Mouse (Mus musculus) limb, embryonic 15.5 days (tissue): Measurements from ENCODE around the gene Tmem252. TPM values are rescaled to one million over a fixed set of nuclear protein-coding genes. Genes with fewer than 3 reads are reported as not detected.
"Not testable (repeated sequence)": the region's sequence is repeated elsewhere in the genome, so short reads cannot be mapped to it uniquely, and the experiment has no call there.

Source experiments
- ATAC-seq: fragments of 200-750 bp; cut with Nextera tagmentation; 2 replicates; pipeline ENCODE4 v1.8.0; 2017; ENCODE audit warnings: low read depth, moderate TSS enrichment; ENCODE audit not compliant: insufficient number of reproducible peaks, low FRiP score, low TSS enrichment
- H3K27ac ChIP-seq: fragments of 300-500 bp; sonication (generic); 2 replicates; pipeline ENCODE4 v1.5.1; 2015; ENCODE audit warnings: moderate library complexity, mild to moderate bottlenecking, inconsistent platforms
- H3K27me3 ChIP-seq: fragments of 300-500 bp; sonication (generic); 2 replicates; pipeline ENCODE4 v1.6.1; 2015; ENCODE audit warnings: inconsistent platforms
- H3K36me3 ChIP-seq: fragments of 300-500 bp; sonication (generic); 2 replicates; pipeline ENCODE4 v1.6.1; 2015; ENCODE audit warnings: inconsistent platforms
- H3K4me1 ChIP-seq: fragments of 300-500 bp; sonication (generic); 2 replicates; pipeline ENCODE4 v1.6.1; 2015; ENCODE audit warnings: inconsistent platforms
- H3K4me2 ChIP-seq: fragments of 300-500 bp; sonication (generic); 2 replicates; pipeline ENCODE4 v1.6.1; 2015; ENCODE audit warnings: mild to moderate bottlenecking, inconsistent platforms
- H3K4me3 ChIP-seq: fragments of 300-500 bp; sonication (generic); 2 replicates; pipeline ENCODE4 v1.5.1; 2015; ENCODE audit warnings: mild to moderate bottlenecking, inconsistent platforms
- H3K9ac ChIP-seq: fragments of 300-500 bp; sonication (generic); 2 replicates; pipeline ENCODE4 v1.6.1; 2015; ENCODE audit warnings: inconsistent platforms
- H3K9me3 ChIP-seq: fragments of 300-500 bp; sonication (generic); 2 replicates; pipeline ENCODE4 v1.6.1; 2016; ENCODE audit warnings: inconsistent platforms
- WGBS: fragments of 180-500 bp; shearing (Covaris S2); methylation state at CpG from one replicate; pipeline ENCODE4 v1.1.7; 2015; 5-methylcytosine and 5-hydroxymethylcytosine counted together
- polyA plus RNA-seq: library from polyadenylated mRNA; unstranded; fragments of >200 nt; fragmentation: Nextera tagmentation; extraction: Ambion mirVana; gene quantifications from 2 replicates; pipeline ENCODE4 v1.2.1, GENCODE M21; 2015

Gene Tmem252
- polyA plus RNA-seq, 1 experiment from 2014 or later = 1.5 TPM

GRCm38 (mm10) chr19:24683016-24683720 lies 9.4 kb downstream of the Tmem252 start:
- Histone ChIP-seq H3K27ac (no peak overlapping the region), H3K9ac (no peak overlapping the region), H3K36me3 (no peaks in the 10 kb centered on the region), H3K27me3 (no peaks in the 10 kb centered on the region), H3K4me3 (no peak overlapping the region), H3K4me2 (no peak overlapping the region), H3K9me3 (no peaks in the 10 kb centered on the region), H3K4me1 (no peaks in the 10 kb centered on the region)
- ATAC-seq = no peak
- WGBS = 55% methylated on average over 12 of the region's 12 CpGs

GRCm38 (mm10) chr19:24686411-24686810 lies 12.6 kb downstream of the Tmem252 start:
- Histone ChIP-seq H3K27me3 (no peaks in the 10 kb centered on the region), H3K4me1 (no peaks in the 10 kb centered on the region), H3K4me2 (no peak overlapping the region), H3K36me3 (no peaks in the 10 kb centered on the region), H3K9ac (no peak overlapping the region), H3K9me3 (no peaks in the 10 kb centered on the region), H3K4me3 (no peak overlapping the region), H3K27ac (no peak overlapping the region)
- WGBS = 81% methylated on average over 10 of the region's 10 CpGs
- no peak for ATAC-seq

GRCm38 (mm10) chr19:24688327-24688726 lies 14.5 kb downstream of the Tmem252 start:
- Histone ChIP-seq H3K9me3 (no peaks in the 10 kb centered on the region), H3K4me3 (no peak overlapping the region), H3K27ac (no peak overlapping the region), H3K4me2 (no peak overlapping the region), H3K4me1 (no peaks in the 10 kb centered on the region), H3K27me3 (no peaks in the 10 kb centered on the region), H3K9ac (no peak overlapping the region), H3K36me3 (no peaks in the 10 kb centered on the region)
- no peak for ATAC-seq
- 80% methylated on average over 6 of the region's 6 CpGs for whole genome bisulfite sequencing

- H3K4me1 ChIP-seq = no peaks in the 10 kb centered on the region
- ATAC-seq = no peak
- 92% methylated on average over 4 of the region's 4 CpGs for WGBS
- H3K27me3 ChIP-seq = no peaks in the 10 kb centered on the region
- H3K27ac ChIP-seq = no peak overlapping the region
- no peaks in the 10 kb centered on the region for H3K36me3 ChIP-seq
- H3K9me3 ChIP-seq = no peaks in the 10 kb centered on the region
- H3K9ac ChIP-seq = no peak overlapping the region
- H3K4me3 ChIP-seq = no peak overlapping the region
- no peak overlapping the region for H3K4me2 ChIP-seq
Measured at GRCm38 (mm10) chr19:24689531-24689930, 15.7 kb downstream of the Tmem252 start.

GRCm38 (mm10) chr19:24692691-24693090 lies 18.9 kb downstream of the Tmem252 start:
- WGBS = 88% methylated on average over 2 of the region's 2 CpGs
- H3K4me1 ChIP-seq = no peaks in the 10 kb centered on the region

GRCm38 (mm10) chr19:24697946-24698345 lies 24.1 kb downstream of the Tmem252 start:
- H3K4me2 ChIP-seq = no peak overlapping the region
- no peaks in the 10 kb centered on the region for H3K27me3 ChIP-seq
- no peak overlapping the region for H3K27ac ChIP-seq
- no peaks in the 10 kb centered on the region for H3K36me3 ChIP-seq
- no peaks in the 10 kb centered on the region for H3K9me3 ChIP-seq
- ATAC-seq = no peak
- H3K4me3 ChIP-seq = no peak overlapping the region
- WGBS = 89% methylated on average over 1 of the region's 1 CpGs
- H3K9ac ChIP-seq = no peak overlapping the region
- H3K4me1 ChIP-seq = no peaks in the 10 kb centered on the region

More at GRCm38 (mm10) chr19:24692691-24693090, 18.9 kb downstream of the Tmem252 start:
- Histone ChIP-seq H3K27me3 (no peaks in the 10 kb centered on the region), H3K4me2 (no peak overlapping the region), H3K27ac (no peak overlapping the region), H3K9ac (no peak overlapping the region), H3K9me3 (no peaks in the 10 kb centered on the region), H3K36me3 (no peaks in the 10 kb centered on the region), H3K4me3 (no peak overlapping the region)
- ATAC-seq = no peak

- no peak overlapping the region for H3K27ac ChIP-seq
- no peak overlapping the region for H3K9ac ChIP-seq
- no peak for ATAC-seq
- no peaks in the 10 kb centered on the region for H3K27me3 ChIP-seq
- H3K36me3 ChIP-seq = no peaks in the 10 kb centered on the region
- H3K4me1 ChIP-seq = no peaks in the 10 kb centered on the region; the same call in 1 of the 2 replicates
- no peaks in the 10 kb centered on the region for H3K9me3 ChIP-seq
- 46% methylated on average over 5 of the region's 5 CpGs for WGBS
- H3K4me2 ChIP-seq = no peak overlapping the region
- H3K4me3 ChIP-seq = no peak overlapping the region
Measured at GRCm38 (mm10) chr19:24698651-24699050, 24.8 kb downstream of the Tmem252 start.

- H3K27me3 ChIP-seq = no peaks in the 10 kb centered on the region
- no peak overlapping the region for H3K27ac ChIP-seq
- no peak for ATAC-seq
- H3K9me3 ChIP-seq = no peaks in the 10 kb centered on the region
- H3K9ac ChIP-seq = no peak overlapping the region
- H3K4me1 ChIP-seq = no peaks in the 10 kb centered on the region; the same call in 1 of the 2 replicates
- no peak overlapping the region for H3K4me3 ChIP-seq
- H3K36me3 ChIP-seq = no peaks in the 10 kb centered on the region
- 87% methylated on average over 3 of the region's 3 CpGs for whole genome bisulfite sequencing
- no peak overlapping the region for H3K4me2 ChIP-seq
Measured at GRCm38 (mm10) chr19:24699196-24699595, 25.4 kb downstream of the Tmem252 start.

- H3K9me3 ChIP-seq = no peaks in the 10 kb centered on the region
- ATAC-seq = no peak
- H3K9ac ChIP-seq = no peak overlapping the region
Measured at GRCm38 (mm10) chr19:24699910-24700309, 26.1 kb downstream of the Tmem252 start.

GRCm38 (mm10) chr19:24700664-24701063 lies 26.9 kb downstream of the Tmem252 start:
- H3K9me3 ChIP-seq = no peaks in the 10 kb centered on the region
- no peak overlapping the region for H3K9ac ChIP-seq
- no peak overlapping the region for H3K27ac ChIP-seq
- H3K4me3 ChIP-seq = no peak overlapping the region
- 82% methylated on average over 5 of the region's 5 CpGs for WGBS
- H3K36me3 ChIP-seq = no peaks in the 10 kb centered on the region
- H3K27me3 ChIP-seq = no peaks in the 10 kb centered on the region
- no peaks in the 10 kb centered on the region; the same call in 1 of the 2 replicates for H3K4me1 ChIP-seq
- no peak for ATAC-seq
- H3K4me2 ChIP-seq = no peak overlapping the region

More at GRCm38 (mm10) chr19:24699910-24700309, 26.1 kb downstream of the Tmem252 start:
- Histone ChIP-seq H3K4me1 (no peaks in the 10 kb centered on the region; the same call in 1 of the 2 replicates), H3K36me3 (no peaks in the 10 kb centered on the region), H3K4me3 (no peak overlapping the region), H3K27me3 (no peaks in the 10 kb centered on the region), H3K27ac (no peak overlapping the region), H3K4me2 (no peak overlapping the region)

- no peak overlapping the region for H3K9ac ChIP-seq
- H3K4me2 ChIP-seq = no peak overlapping the region
- H3K4me1 ChIP-seq = no peaks in the 10 kb centered on the region; the same call in 1 of the 2 replicates
- no peak overlapping the region for H3K27ac ChIP-seq
- ATAC-seq = no peak
- no peak overlapping the region for H3K4me3 ChIP-seq
- no peaks in the 10 kb centered on the region for H3K27me3 ChIP-seq
- 57% methylated on average over 8 of the region's 8 CpGs for WGBS
- H3K9me3 ChIP-seq = no peaks in the 10 kb centered on the region
- H3K36me3 ChIP-seq = no peaks in the 10 kb centered on the region
Measured at GRCm38 (mm10) chr19:24701716-24702115, 27.9 kb downstream of the Tmem252 start.

- 66% methylated on average over 1 of the region's 1 CpGs for WGBS
- not testable (repeated sequence) for ATAC-seq
Measured at GRCm38 (mm10) chr19:24703168-24703567, 29.4 kb downstream of the Tmem252 start.

More at GRCm38 (mm10) chr19:24703168-24703567, 29.4 kb downstream of the Tmem252 start:
- H3K9me3 ChIP-seq, H3K4me2 ChIP-seq, H3K9ac ChIP-seq, H3K4me1 ChIP-seq, H3K36me3 ChIP-seq, H3K27ac ChIP-seq, H3K4me3 ChIP-seq, H3K27me3 ChIP-seq: not testable (repeated sequence)
